Mouse (Mus musculus) brain, adult 2 months (tissue): ENCODE results near the gene Babam2.
"Not testable (repeated sequence)": the region's sequence is repeated elsewhere in the genome, so short reads cannot be mapped to it uniquely, and the experiment has no call there.

Experiments used
- DNase-seq: peaks from one replicate; pipeline ENCODE4 v3.0.0; 2011; ENCODE audit warnings: low read depth, low spot score

The Babam2 gene

GRCm38 (mm10) chr5:31934397-31934796 is 236.9 kb downstream of the Babam2 start:
- no peak for DNase-seq

DNA sequence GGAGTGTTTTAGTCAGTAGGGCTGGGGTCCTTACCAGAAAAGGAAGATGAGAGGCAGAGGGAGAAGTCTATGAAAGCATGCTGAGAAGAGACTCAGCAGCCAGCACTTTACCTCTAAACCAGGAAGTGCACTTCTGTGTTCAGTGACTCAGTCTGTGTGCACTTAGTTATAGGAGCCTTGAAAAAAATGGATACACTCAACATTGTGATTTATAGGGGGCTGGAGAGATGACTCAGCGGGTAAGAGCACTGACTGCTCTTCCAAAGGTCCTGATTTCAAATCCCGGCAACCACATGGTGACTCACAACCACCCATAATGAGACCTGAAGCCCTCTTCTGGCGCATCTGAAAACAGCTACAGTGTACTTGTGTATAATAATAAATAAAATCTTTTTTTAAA is 238.5 kb downstream of the Babam2 start:
- DNase-seq = no peak

- peak; percentile 24 for DNase-seq
These were observed 239.0 kb downstream of the Babam2 start for GRCm38 (mm10) chr5:31936523-31936922.

DNA sequence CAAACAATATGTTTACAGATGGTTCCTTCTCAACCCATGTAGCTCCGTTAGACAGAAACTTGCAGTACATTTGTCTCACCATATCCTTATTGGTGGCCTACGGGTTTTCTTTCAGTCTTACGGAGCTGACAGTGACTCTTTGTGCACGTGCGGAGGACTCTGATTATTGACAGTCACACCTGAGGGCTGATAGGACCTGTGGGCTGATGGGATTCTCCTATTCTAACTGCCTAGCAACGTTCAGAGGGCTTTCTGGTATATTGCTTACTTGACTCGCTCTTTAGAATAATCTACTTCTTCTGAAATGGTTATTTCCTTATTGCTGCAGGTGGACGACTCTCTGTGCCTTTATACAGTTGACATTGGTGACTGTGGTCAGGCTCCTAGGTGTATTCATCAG is 243.4 kb downstream of the Babam2 start:
- no peak for DNase-seq

DNA sequence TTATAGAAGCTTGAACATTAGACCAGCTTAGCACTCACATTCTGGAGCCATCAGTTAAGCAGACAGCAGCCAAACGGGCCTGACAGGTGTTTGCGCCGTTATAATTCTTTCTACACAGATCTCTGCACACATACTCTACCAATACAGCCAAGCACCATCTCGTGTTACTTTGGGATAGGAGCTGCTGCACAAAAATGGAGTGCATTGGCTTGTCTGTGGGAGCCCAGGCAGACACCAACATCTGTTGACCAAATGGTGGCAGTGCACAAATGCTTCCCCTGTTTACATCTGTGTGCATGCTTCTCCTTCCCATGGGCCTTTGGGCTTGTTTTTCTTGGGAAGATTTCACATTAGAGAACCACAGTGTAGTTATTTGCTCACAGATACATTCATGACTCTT is 249.7 kb downstream of the Babam2 start:
- DNase-seq = no peak

GRCm38 (mm10) chr5:31949389-31949788 is 251.9 kb downstream of the Babam2 start:
- DNase-seq = peak; percentile 45

- no peak for DNase-seq
These were observed 253.0 kb downstream of the Babam2 start for GRCm38 (mm10) chr5:31950532-31950931.

GRCm38 (mm10) chr5:31955184-31955583 is 257.7 kb downstream of the Babam2 start:
- no peak for DNase-seq

DNA sequence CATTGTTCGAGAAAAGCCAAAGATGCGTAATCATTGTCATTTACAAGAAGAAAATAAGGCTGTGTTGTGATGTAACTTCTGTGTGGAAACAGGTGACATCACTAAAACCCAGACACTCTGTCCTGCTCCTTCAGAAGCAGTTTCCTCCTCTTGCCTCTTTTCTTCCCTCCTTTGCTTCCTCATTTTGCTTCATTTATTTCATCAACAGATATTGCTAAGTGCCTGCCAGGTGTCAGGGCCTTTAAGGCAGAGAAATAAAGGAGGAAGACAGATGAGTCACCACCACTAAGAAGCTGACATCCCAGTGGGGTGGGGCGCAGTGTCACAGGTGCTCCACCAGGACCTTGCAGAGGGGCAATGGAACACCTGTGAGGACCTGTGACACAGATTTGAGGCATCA is 258.9 kb downstream of the Babam2 start:
- DNase-seq = no peak

DNA sequence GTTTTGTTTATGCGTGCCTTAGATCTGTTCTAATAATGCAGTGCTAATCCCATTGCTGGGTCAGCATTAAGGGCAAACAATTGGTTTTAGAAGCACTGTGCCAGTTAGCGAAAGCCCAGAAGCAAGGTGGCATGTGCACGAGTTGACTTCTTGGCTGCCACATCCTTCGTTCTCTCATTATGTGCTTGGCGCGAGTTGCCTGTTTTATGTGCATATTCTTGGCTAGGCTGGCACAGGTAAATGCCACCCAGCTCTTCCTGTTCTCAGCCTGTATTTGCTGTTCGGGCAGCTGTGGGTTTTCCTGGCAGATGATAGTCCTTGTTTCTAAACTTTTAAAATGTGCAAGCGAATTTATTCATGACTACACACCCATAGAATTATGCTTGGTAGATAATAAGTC is 262.4 kb downstream of the Babam2 start:
- DNase-seq = peak; percentile 49

- DNase-seq = no peak
These were observed 263.9 kb downstream of the Babam2 start for GRCm38 (mm10) chr5:31961423-31961822.

GRCm38 (mm10) chr5:31962346-31962745 is 264.9 kb downstream of the Babam2 start:
- no peak for DNase-seq

DNA sequence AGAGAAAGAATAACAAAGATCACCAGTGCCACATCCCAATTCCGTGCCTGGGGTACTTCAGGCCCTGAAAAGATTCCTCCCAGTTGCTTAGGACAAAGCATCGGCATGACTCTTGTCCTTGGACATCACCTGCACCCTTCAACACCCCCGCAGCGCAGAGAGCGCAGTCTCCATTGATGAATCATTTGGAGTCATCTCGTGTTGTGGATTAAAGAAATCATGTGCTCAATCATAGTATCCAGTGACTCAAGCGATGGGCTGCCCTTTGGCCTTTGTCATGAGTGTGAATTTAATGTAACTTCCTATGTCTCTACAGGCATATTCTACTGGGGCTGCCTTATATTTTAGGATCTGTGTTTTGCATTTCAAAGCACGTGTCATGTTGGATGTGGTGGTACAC is 265.9 kb downstream of the Babam2 start:
- DNase-seq = no peak

GRCm38 (mm10) chr5:31963851-31964250 is 266.4 kb downstream of the Babam2 start:
- no peak for DNase-seq

- DNase-seq = peak; percentile 27
These were observed 269.3 kb downstream of the Babam2 start for GRCm38 (mm10) chr5:31966741-31967140.

DNA sequence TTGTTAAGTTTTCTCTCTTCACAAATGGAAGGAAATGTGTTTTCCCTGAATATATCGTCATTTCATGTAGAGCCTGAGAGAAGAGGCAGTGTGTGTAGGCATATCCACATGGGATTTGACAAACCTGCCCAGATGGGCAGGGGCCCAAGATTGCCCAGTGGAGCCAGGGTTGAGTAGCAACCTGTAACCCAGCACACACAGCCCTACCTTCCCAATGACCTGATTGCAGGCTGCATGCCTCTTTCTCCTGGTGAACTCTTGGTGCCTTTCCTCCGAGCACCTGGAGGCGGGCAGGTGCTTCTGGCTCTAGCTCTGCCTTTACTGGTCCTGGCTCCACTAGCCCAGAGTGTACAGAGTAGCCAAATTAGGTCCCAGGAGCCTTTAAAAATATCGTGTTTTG is 270.0 kb downstream of the Babam2 start:
- DNase-seq = no peak

- peak; percentile 58 for DNase-seq
These were observed 270.6 kb downstream of the Babam2 start for GRCm38 (mm10) chr5:31968046-31968506.

GRCm38 (mm10) chr5:31972416-31972815 is 274.9 kb downstream of the Babam2 start:
- not testable (repeated sequence) for DNase-seq

DNA sequence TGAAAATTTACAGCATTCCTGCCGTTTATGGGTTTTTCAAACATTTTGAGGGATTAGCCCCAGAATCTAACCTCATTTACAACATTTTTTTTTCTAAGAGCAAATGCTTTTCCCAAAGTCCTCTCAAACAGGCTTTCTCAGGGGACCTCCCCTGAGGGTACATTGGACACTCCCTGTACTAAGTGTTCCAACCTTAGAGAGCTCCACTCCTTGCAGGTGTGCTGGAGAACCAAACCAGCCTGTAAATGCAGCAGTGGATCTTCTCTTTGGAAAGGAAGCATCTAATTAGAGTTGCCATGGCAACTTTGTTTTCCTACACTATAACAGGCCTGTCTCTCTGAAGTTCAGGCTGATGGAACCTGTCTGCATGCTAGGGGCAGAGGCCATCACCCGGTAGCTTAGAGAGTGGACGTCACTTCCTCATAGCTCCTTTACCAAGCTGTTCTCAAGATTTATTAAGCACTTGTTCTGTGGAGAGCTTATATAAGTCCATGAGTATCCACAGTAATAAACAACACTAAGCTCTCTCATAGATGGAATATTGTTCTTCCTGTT is 277.2 kb downstream of the Babam2 start:
- peak; percentile 49 for DNase-seq

- DNase-seq = no peak
These were observed 284.6 kb downstream of the Babam2 start for GRCm38 (mm10) chr5:31982061-31982460.

GRCm38 (mm10) chr5:31983161-31983560 is 285.7 kb downstream of the Babam2 start:
- DNase-seq = no peak

DNA sequence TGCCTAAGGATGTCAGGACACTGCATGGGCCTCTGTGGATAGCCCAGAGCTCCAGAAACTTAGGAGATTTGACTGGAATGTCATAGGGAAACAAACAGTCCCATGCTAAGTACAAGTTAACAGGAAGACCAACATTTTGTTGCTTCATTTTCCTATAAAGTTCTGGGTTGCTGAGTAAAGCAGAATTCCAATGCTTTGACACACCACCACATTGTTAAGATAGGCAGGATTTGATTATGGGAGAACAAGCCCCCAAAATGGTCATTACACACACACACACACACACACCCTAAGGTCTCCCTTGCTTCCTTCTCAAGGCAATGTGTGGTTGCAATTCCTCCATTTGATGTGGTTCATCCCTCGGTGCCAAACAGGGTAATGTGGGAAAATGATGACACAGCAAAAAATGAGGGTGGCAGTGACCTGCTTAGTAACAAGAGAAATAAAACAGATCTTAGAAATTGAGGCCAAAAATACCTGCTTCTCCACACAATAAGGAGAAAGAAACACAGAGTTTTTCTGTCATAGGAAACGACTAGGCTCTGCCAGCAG is 286.4 kb downstream of the Babam2 start:
- DNase-seq = no peak

- DNase-seq = peak; percentile 85
These were observed 287.0 kb downstream of the Babam2 start for GRCm38 (mm10) chr5:31984369-31984961.
